Mouse (Mus musculus): Measurements from ENCODE around the gene Arl4a. TPM values are rescaled to one million over a fixed set of nuclear protein-coding genes. Genes with fewer than 3 reads are reported as not detected.

Gene Arl4a
- 109 and 139 TPM in 2 replicates for polyA plus RNA-seq (2014; fragmentation: Nextera tagmentation; extraction: Ambion mirVana)

DNA sequence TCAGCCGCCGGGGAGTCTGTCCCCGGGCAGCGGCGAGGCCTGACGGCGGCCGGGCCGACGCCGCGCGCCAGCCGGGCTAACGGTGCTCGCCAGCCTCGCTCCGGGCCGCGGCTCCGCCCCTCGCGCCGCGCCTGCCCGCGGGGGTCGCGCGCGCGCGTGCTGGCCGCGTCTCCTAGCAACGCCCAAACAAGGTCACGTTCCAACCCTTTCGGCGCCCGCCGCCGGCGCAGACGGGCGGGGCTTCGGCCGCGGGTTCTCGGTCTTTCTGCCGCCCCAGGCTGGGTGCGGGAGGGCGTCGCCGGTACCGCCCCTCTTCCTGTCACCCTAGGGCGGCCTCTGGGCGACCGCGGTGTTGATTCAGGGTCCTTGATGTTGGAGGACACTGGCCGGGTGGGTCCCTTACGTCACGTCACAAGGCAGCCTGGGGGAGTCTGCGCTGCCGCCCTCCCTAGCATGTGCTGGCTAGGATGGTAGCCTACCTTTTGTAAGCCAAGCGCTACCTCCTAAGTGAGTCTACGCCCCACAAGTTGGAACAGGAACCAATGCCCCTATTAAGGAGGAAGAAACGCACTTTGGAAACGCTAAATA, at the start of gene Arl4a:
Gene Arl4a, minus strand, starts transcription at position 150 of the 588 bp plus-strand sequence.
- Histone ChIP-seq H3K4me1 (ENCODE audit: control insufficient read depth, insufficient read depth, low read length) (peaks cover 18% of the 10 kb centered on the region; the same call in 1 of the 2 replicates), H3K36me3 (ENCODE audit: control insufficient read depth, insufficient read depth, low read length) (no peaks in the 10 kb centered on the region), H3K27ac (replicated peaks; ENCODE audit: low read depth, low read length) (peak within 1 kb of the TSS; percentile 95), H3K27me3 (ENCODE audit: control insufficient read depth, insufficient read depth, low read length) (no peaks in the 10 kb centered on the region), H3K4me3 (replicated peaks; ENCODE audit: low read depth, low read length) (peak within 1 kb of the TSS; percentile 90), H3K4me2 (ENCODE audit: low read length) (peak within 1 kb of the TSS; percentile 59), H3K9ac (replicated peaks; ENCODE audit: low read length) (peak within 1 kb of the TSS; percentile 83), H3K9me3 (ENCODE audit: control insufficient read depth, low read length) (no peaks in the 10 kb centered on the region)
- DNase-seq (peak; percentile 93), ATAC-seq (ENCODE audit: low FRiP score, low TSS enrichment) (peak; percentile 90)
- WGBS: under 1% methylated on average over 64 of the region's 68 CpGs

DNA sequence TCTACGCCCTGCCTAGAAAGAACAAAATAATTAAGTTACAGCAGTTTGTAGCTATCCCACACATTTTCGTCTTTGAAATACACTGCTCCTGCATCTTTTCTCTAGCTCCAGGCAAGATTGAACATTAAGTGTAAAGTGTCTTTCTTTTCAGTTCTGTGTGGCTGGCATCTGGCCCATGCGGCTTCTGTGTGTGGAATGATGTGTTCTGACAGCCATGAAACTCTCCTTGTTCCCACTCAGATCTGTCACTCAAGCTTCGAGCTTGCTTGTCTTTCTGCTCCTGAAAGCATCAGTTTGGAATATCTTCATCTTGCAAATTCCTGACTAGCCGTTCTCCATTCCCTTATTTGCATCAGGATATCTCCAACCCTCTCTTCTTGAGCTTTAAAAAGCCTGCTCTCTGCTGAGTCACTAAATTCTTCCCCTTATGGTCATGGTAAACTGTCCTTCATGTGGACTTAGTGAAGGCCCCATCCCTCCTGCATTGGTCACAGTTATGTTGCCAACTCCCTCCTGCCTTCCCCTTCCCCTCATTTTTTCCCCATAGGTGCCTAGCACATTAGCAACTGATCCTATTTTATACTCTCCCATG, 48.0 kb upstream of the Arl4a start:
- no peak overlapping the region for H3K4me2 ChIP-seq (ENCODE audit: low read length)

GRCm38 (mm10) chr12:40082453-40083238, 44.8 kb upstream of the Arl4a start:
- Histone ChIP-seq H3K4me2 (ENCODE audit: low read length) (no peak overlapping the region), H3K9me3 (ENCODE audit: control insufficient read depth, low read length) (no peaks in the 10 kb centered on the region), H3K27me3 (ENCODE audit: control insufficient read depth, insufficient read depth, low read length) (no peaks in the 10 kb centered on the region), H3K27ac (replicated peaks; ENCODE audit: low read depth, low read length) (no peak overlapping the region), H3K9ac (replicated peaks; ENCODE audit: low read length) (no peak overlapping the region), H3K36me3 (ENCODE audit: control insufficient read depth, insufficient read depth, low read length) (no peaks in the 10 kb centered on the region), H3K4me1 (ENCODE audit: control insufficient read depth, insufficient read depth, low read length) (no peaks in the 10 kb centered on the region), H3K4me3 (replicated peaks; ENCODE audit: low read depth, low read length) (no peak overlapping the region)
- ATAC-seq (ENCODE audit: low FRiP score, low TSS enrichment) (no peak), DNase-seq (peak; percentile 83)
- WGBS: 39% methylated on average over 6 of the region's 6 CpGs

More for the DNA sequence above, 48.0 kb upstream of the Arl4a start:
- Histone ChIP-seq H3K27ac (replicated peaks; ENCODE audit: low read depth, low read length) (no peak overlapping the region), H3K4me3 (replicated peaks; ENCODE audit: low read depth, low read length) (no peak overlapping the region), H3K4me1 (ENCODE audit: control insufficient read depth, insufficient read depth, low read length) (no peaks in the 10 kb centered on the region), H3K9ac (replicated peaks; ENCODE audit: low read length) (no peak overlapping the region), H3K9me3 (ENCODE audit: control insufficient read depth, low read length) (no peaks in the 10 kb centered on the region), H3K36me3 (ENCODE audit: control insufficient read depth, insufficient read depth, low read length) (no peaks in the 10 kb centered on the region), H3K27me3 (ENCODE audit: control insufficient read depth, insufficient read depth, low read length) (no peaks in the 10 kb centered on the region)
- WGBS: 19% methylated on average over 5 of the region's 5 CpGs
- DNase-seq: peak; percentile 72
- ATAC-seq (ENCODE audit: low FRiP score, low TSS enrichment): peak; percentile 65

DNA sequence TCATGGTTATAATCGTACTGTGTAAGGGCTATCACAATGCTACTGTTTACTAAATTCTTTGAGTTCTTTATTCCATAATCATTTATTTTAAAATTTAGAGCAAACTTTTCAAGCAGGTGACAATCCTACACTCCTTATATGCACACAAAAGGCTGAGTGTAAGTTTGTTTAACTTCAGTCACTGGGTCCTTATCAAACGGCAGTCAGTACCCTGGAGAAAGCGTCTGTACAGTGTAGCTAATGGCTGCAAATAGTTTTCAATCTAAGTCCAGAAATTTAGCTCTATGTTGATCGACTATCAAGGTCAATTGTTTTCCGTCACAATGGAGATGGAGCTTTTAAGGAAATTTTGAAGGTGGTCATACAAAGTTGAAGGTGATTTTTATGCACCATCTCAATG, 44.2 kb upstream of the Arl4a start:
- Histone ChIP-seq H3K9me3 (ENCODE audit: control insufficient read depth, low read length) (no peaks in the 10 kb centered on the region), H3K4me3 (replicated peaks; ENCODE audit: low read depth, low read length) (no peak overlapping the region), H3K4me2 (ENCODE audit: low read length) (no peak overlapping the region), H3K27me3 (ENCODE audit: control insufficient read depth, insufficient read depth, low read length) (no peaks in the 10 kb centered on the region), H3K9ac (replicated peaks; ENCODE audit: low read length) (no peak overlapping the region), H3K27ac (replicated peaks; ENCODE audit: low read depth, low read length) (no peak overlapping the region), H3K4me1 (ENCODE audit: control insufficient read depth, insufficient read depth, low read length) (no peaks in the 10 kb centered on the region), H3K36me3 (ENCODE audit: control insufficient read depth, insufficient read depth, low read length) (no peaks in the 10 kb centered on the region)
- ATAC-seq (ENCODE audit: low FRiP score, low TSS enrichment) (no peak), DNase-seq (no peak)
- WGBS: 80% methylated on average over 5 of the region's 5 CpGs

- H3K4me1 ChIP-seq (ENCODE audit: control insufficient read depth, insufficient read depth, low read length): no peaks in the 10 kb centered on the region
- ATAC-seq (ENCODE audit: low FRiP score, low TSS enrichment) (no peak), DNase-seq (peak; percentile 63)
- H3K4me2 ChIP-seq (ENCODE audit: low read length): no peak overlapping the region
- no peaks in the 10 kb centered on the region for H3K36me3 ChIP-seq (ENCODE audit: control insufficient read depth, insufficient read depth, low read length)
- no peaks in the 10 kb centered on the region for H3K9me3 ChIP-seq (ENCODE audit: control insufficient read depth, low read length)
- no peak overlapping the region for H3K9ac ChIP-seq (replicated peaks; ENCODE audit: low read length)
- no peak overlapping the region for H3K27ac ChIP-seq (replicated peaks; ENCODE audit: low read depth, low read length)
- WGBS: 75% methylated on average over 5 of the region's 5 CpGs
- H3K27me3 ChIP-seq (ENCODE audit: control insufficient read depth, insufficient read depth, low read length): no peaks in the 10 kb centered on the region
- H3K4me3 ChIP-seq (replicated peaks; ENCODE audit: low read depth, low read length): no peak overlapping the region
Observed at GRCm38 (mm10) chr12:40073660-40074059, 35.8 kb upstream of the Arl4a start.

DNA sequence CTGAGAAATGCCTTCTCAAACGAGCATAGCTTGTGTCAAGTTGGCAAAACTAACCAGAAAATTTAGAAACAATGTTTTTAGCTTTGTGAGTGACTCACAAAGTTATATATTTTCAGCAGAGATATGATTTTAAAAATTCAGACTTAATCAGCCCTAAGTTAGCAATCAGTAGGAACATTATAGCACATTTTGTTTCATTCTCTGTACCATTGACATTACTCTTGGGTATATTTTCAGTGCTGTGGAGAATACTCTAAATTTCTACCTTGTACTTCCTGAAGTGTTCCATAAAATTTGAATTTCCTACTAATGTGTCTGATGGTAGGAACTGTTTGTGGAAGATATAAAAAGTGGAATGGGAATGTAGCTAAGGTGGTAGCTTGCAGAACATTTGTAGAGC, 9.2 kb upstream of the Arl4a start:
- Histone ChIP-seq H3K27ac (replicated peaks; ENCODE audit: low read depth, low read length) (no peak overlapping the region), H3K9ac (replicated peaks; ENCODE audit: low read length) (no peak overlapping the region), H3K4me2 (ENCODE audit: low read length) (no peak overlapping the region), H3K27me3 (ENCODE audit: control insufficient read depth, insufficient read depth, low read length) (no peaks in the 10 kb centered on the region), H3K4me1 (ENCODE audit: control insufficient read depth, insufficient read depth, low read length) (no peaks in the 10 kb centered on the region), H3K4me3 (replicated peaks; ENCODE audit: low read depth, low read length) (no peak overlapping the region), H3K9me3 (ENCODE audit: control insufficient read depth, low read length) (0 out of 2 replicates have a peak, but pooled peaks cover 4% of the 10 kb centered on the region), H3K36me3 (ENCODE audit: control insufficient read depth, insufficient read depth, low read length) (no peaks in the 10 kb centered on the region)
- WGBS: 65% methylated on average over 1 of the region's 1 CpGs
- ATAC-seq (ENCODE audit: low FRiP score, low TSS enrichment): no peak
- DNase-seq: no peak

- DNase-seq: no peak
- Histone ChIP-seq H3K36me3 (ENCODE audit: control insufficient read depth, insufficient read depth, low read length) (no peaks in the 10 kb centered on the region), H3K27ac (replicated peaks; ENCODE audit: low read depth, low read length) (no peak overlapping the region), H3K4me1 (ENCODE audit: control insufficient read depth, insufficient read depth, low read length) (no peaks in the 10 kb centered on the region), H3K9ac (replicated peaks; ENCODE audit: low read length) (no peak overlapping the region), H3K9me3 (ENCODE audit: control insufficient read depth, low read length) (0 out of 2 replicates have a peak, but pooled peaks cover 4% of the 10 kb centered on the region), H3K4me3 (replicated peaks; ENCODE audit: low read depth, low read length) (no peak overlapping the region), H3K4me2 (ENCODE audit: low read length) (no peak overlapping the region), H3K27me3 (ENCODE audit: control insufficient read depth, insufficient read depth, low read length) (no peaks in the 10 kb centered on the region)
- WGBS: 87% methylated on average over 8 of the region's 8 CpGs
- no peak for ATAC-seq (ENCODE audit: low FRiP score, low TSS enrichment)
Observed at GRCm38 (mm10) chr12:40043816-40044585, 6.2 kb upstream of the Arl4a start.

DNA sequence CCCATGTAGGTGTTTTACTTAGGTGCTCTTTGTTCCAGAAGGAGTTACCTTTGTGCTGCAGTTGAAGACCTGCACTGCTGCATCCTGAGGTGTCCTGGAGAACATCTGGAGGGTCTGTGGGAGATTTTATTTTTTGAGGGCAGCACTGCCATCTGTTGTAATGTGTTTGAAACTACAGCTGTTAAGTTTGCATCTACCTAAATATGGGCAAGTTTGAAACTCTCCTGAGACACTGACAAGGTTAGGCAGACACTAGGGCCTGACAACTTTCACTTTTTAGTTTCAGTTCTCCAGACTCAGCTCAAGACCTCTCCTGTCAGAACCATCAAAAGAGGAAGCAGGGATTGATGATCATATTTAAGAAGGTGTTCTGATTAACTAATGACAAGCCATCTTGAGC, 2.2 kb upstream of the Arl4a start:
- H3K36me3 ChIP-seq (ENCODE audit: control insufficient read depth, insufficient read depth, low read length): no peaks in the 10 kb centered on the region
- H3K4me2 ChIP-seq (ENCODE audit: low read length): no peak overlapping the region
- H3K4me3 ChIP-seq (replicated peaks; ENCODE audit: low read depth, low read length): no peak overlapping the region
- H3K27ac ChIP-seq (replicated peaks; ENCODE audit: low read depth, low read length): no peak overlapping the region
- DNase-seq (peak; percentile 84), ATAC-seq (ENCODE audit: low FRiP score, low TSS enrichment) (no peak)
- no peaks in the 10 kb centered on the region for H3K27me3 ChIP-seq (ENCODE audit: control insufficient read depth, insufficient read depth, low read length)
- H3K9ac ChIP-seq (replicated peaks; ENCODE audit: low read length): no peak overlapping the region
- H3K9me3 ChIP-seq (ENCODE audit: control insufficient read depth, low read length): 0 out of 2 replicates have a peak, but pooled peaks cover 4% of the 10 kb centered on the region
- H3K4me1 ChIP-seq (ENCODE audit: control insufficient read depth, insufficient read depth, low read length): peaks cover 8% of the 10 kb centered on the region; the same call in 1 of the 2 replicates

All from midbrain, embryonic 14.5 days (tissue).